Mouse (Mus musculus) embryonic facial prominence, embryonic 15.5 days (tissue): ENCODE results near the gene Myo10. TPM values are rescaled to one million over a fixed set of nuclear protein-coding genes. Genes with fewer than 3 reads are reported as not detected.

Experiments
- ATAC-seq: fragments of 200-750 bp; cut with Nextera tagmentation; 2 replicates; pipeline ENCODE4 v1.8.0; 2017; ENCODE audit warnings: low read depth, moderate TSS enrichment; ENCODE audit not compliant: insufficient number of reproducible peaks, low FRiP score, low TSS enrichment
- H3K27ac ChIP-seq: fragments of 300-500 bp; sonication (generic); replicated peaks from 2 replicates; pipeline ENCODE4 v1.5.1; 2015; ENCODE audit warnings: mild to moderate bottlenecking, inconsistent platforms
- H3K27me3 ChIP-seq: fragments of 300-500 bp; sonication (generic); 2 replicates; pipeline ENCODE4 v1.6.1; 2015; ENCODE audit warnings: inconsistent platforms
- H3K36me3 ChIP-seq: fragments of 300-500 bp; sonication (generic); 2 replicates; pipeline ENCODE4 v1.6.1; 2015; ENCODE audit warnings: mild to moderate bottlenecking, inconsistent platforms
- H3K4me1 ChIP-seq: fragments of 300-500 bp; sonication (generic); 2 replicates; pipeline ENCODE4 v1.6.1; 2015; ENCODE audit warnings: inconsistent platforms
- H3K4me2 ChIP-seq: fragments of 300-500 bp; sonication (generic); replicated peaks from 2 replicates; pipeline ENCODE4 v1.6.1; 2015; ENCODE audit warnings: mild to moderate bottlenecking, inconsistent platforms
- H3K4me3 ChIP-seq: fragments of 300-500 bp; sonication (generic); replicated peaks from 2 replicates; pipeline ENCODE4 v1.5.1; 2015; ENCODE audit warnings: mild to moderate bottlenecking, inconsistent platforms
- H3K9ac ChIP-seq: fragments of 300-500 bp; sonication (generic); 2 replicates; pipeline ENCODE4 v1.6.1; 2015; ENCODE audit warnings: inconsistent platforms
- H3K9me3 ChIP-seq: fragments of 300-500 bp; sonication (generic); replicated peaks from 2 replicates; pipeline ENCODE4 v1.6.1; 2016; ENCODE audit warnings: inconsistent platforms
- WGBS: fragments of 180-500 bp; shearing (Covaris S2); methylation state at CpG from one replicate; pipeline ENCODE4 v1.1.7; 2015; 5-methylcytosine and 5-hydroxymethylcytosine counted together
- polyA plus RNA-seq: library from polyadenylated mRNA; unstranded; fragments of >200 nt; fragmentation: Nextera tagmentation; extraction: Ambion mirVana; gene quantifications from 2 replicates; pipeline ENCODE4 v1.2.1, GENCODE M21; 2015

The Myo10 gene
- polyA plus RNA-seq, 1 experiment from 2014 or later, result 34.0 TPM

GRCm38 (mm10) chr15:25589916-25590315 is 32.4 kb upstream of the Myo10 start:
- no peaks in the 10 kb centered on the region for H3K9me3 ChIP-seq
- 0 out of 2 replicates have a peak, but pooled peaks cover 6% of the 10 kb centered on the region for H3K4me1 ChIP-seq
- WGBS, result 69% methylated on average over 5 of the region's 5 CpGs
- no peak overlapping the region for H3K9ac ChIP-seq
- ATAC-seq, result no peak
- no peak overlapping the region for H3K4me3 ChIP-seq
- no peak overlapping the region for H3K4me2 ChIP-seq
- no peaks in the 10 kb centered on the region for H3K27me3 ChIP-seq
- no peak overlapping the region for H3K27ac ChIP-seq
- no peaks in the 10 kb centered on the region for H3K36me3 ChIP-seq

GRCm38 (mm10) chr15:25590891-25591290 is 31.4 kb upstream of the Myo10 start:
- Histone ChIP-seq H3K4me1 (0 out of 2 replicates have a peak, but pooled peaks cover 6% of the 10 kb centered on the region), H3K9ac (no peak overlapping the region), H3K27me3 (no peaks in the 10 kb centered on the region), H3K9me3 (no peaks in the 10 kb centered on the region), H3K27ac (no peak overlapping the region), H3K36me3 (no peaks in the 10 kb centered on the region), H3K4me2 (no peak overlapping the region), H3K4me3 (no peak overlapping the region)
- 69% methylated on average over 7 of the region's 7 CpGs for WGBS
- ATAC-seq, result no peak

GRCm38 (mm10) chr15:25591964-25592363 is 30.4 kb upstream of the Myo10 start:
- H3K4me1 ChIP-seq, result 0 out of 2 replicates have a peak, but pooled peaks cover 6% of the 10 kb centered on the region
- ATAC-seq, result no peak
- H3K36me3 ChIP-seq, result no peaks in the 10 kb centered on the region
- H3K4me3 ChIP-seq, result no peak overlapping the region
- no peak overlapping the region for H3K9ac ChIP-seq
- no peaks in the 10 kb centered on the region for H3K9me3 ChIP-seq
- WGBS, result 54% methylated on average over 4 of the region's 4 CpGs
- H3K4me2 ChIP-seq, result no peak overlapping the region
- H3K27me3 ChIP-seq, result no peaks in the 10 kb centered on the region
- H3K27ac ChIP-seq, result no peak overlapping the region

- Histone ChIP-seq H3K27ac (no peak overlapping the region), H3K36me3 (no peaks in the 10 kb centered on the region), H3K27me3 (no peaks in the 10 kb centered on the region), H3K4me1 (0 out of 2 replicates have a peak, but pooled peaks cover 6% of the 10 kb centered on the region), H3K9ac (no peak overlapping the region), H3K4me3 (no peak overlapping the region), H3K4me2 (no peak overlapping the region), H3K9me3 (no peaks in the 10 kb centered on the region)
- 71% methylated on average over 7 of the region's 7 CpGs for WGBS
- no peak for ATAC-seq
Observed at GRCm38 (mm10) chr15:25593469-25594150, 28.7 kb upstream of the Myo10 start.

- Histone ChIP-seq H3K4me1 (no peaks in the 10 kb centered on the region), H3K9me3 (no peaks in the 10 kb centered on the region), H3K4me3 (no peak overlapping the region), H3K27me3 (no peaks in the 10 kb centered on the region), H3K27ac (no peak overlapping the region), H3K4me2 (no peak overlapping the region), H3K36me3 (no peaks in the 10 kb centered on the region), H3K9ac (no peak overlapping the region)
- no peak for ATAC-seq
- WGBS, result 83% methylated on average over 5 of the region's 5 CpGs
Observed at GRCm38 (mm10) chr15:25598313-25598712, 24.0 kb upstream of the Myo10 start.

- no peak overlapping the region for H3K27ac ChIP-seq
- WGBS, result 69% methylated on average over 8 of the region's 8 CpGs
- H3K36me3 ChIP-seq, result no peaks in the 10 kb centered on the region
- H3K4me2 ChIP-seq, result no peak overlapping the region
- H3K9me3 ChIP-seq, result no peaks in the 10 kb centered on the region
- H3K9ac ChIP-seq, result no peak overlapping the region
- no peak for ATAC-seq
- H3K27me3 ChIP-seq, result no peaks in the 10 kb centered on the region
- H3K4me3 ChIP-seq, result no peak overlapping the region
- H3K4me1 ChIP-seq, result no peaks in the 10 kb centered on the region
Observed at GRCm38 (mm10) chr15:25602306-25602705, 20.0 kb upstream of the Myo10 start.

GRCm38 (mm10) chr15:25603286-25603685 is 19.0 kb upstream of the Myo10 start:
- Histone ChIP-seq H3K4me3 (no peak overlapping the region), H3K9me3 (no peaks in the 10 kb centered on the region), H3K27ac (no peak overlapping the region), H3K36me3 (no peaks in the 10 kb centered on the region), H3K9ac (no peak overlapping the region), H3K4me1 (no peaks in the 10 kb centered on the region), H3K27me3 (no peaks in the 10 kb centered on the region), H3K4me2 (no peak overlapping the region)
- 25% methylated on average over 6 of the region's 6 CpGs for WGBS
- peak; percentile 54; the same call in 1 of the 2 replicates for ATAC-seq

- H3K9ac ChIP-seq, result no peak overlapping the region
- H3K4me1 ChIP-seq, result no peaks in the 10 kb centered on the region
- H3K4me3 ChIP-seq, result no peak overlapping the region
- no peaks in the 10 kb centered on the region for H3K36me3 ChIP-seq
- H3K27me3 ChIP-seq, result no peaks in the 10 kb centered on the region
- WGBS, result 57% methylated on average over 1 of the region's 1 CpGs
- H3K4me2 ChIP-seq, result no peak overlapping the region
- ATAC-seq, result no peak
- H3K9me3 ChIP-seq, result no peaks in the 10 kb centered on the region
- H3K27ac ChIP-seq, result no peak overlapping the region
Observed at GRCm38 (mm10) chr15:25604231-25604630, 18.1 kb upstream of the Myo10 start.

- no peak for ATAC-seq
- Histone ChIP-seq H3K36me3 (no peaks in the 10 kb centered on the region), H3K9me3 (no peaks in the 10 kb centered on the region), H3K4me1 (no peaks in the 10 kb centered on the region), H3K27me3 (no peaks in the 10 kb centered on the region), H3K27ac (no peak overlapping the region), H3K4me2 (no peak overlapping the region), H3K9ac (no peak overlapping the region), H3K4me3 (no peak overlapping the region)
- WGBS, result 69% methylated on average over 4 of the region's 4 CpGs
Observed at GRCm38 (mm10) chr15:25605376-25605775, 16.9 kb upstream of the Myo10 start.

- Histone ChIP-seq H3K27me3 (no peaks in the 10 kb centered on the region), H3K4me2 (no peak overlapping the region), H3K9ac (no peak overlapping the region), H3K4me1 (no peaks in the 10 kb centered on the region), H3K4me3 (no peak overlapping the region), H3K36me3 (no peaks in the 10 kb centered on the region), H3K27ac (no peak overlapping the region), H3K9me3 (no peaks in the 10 kb centered on the region)
- 83% methylated on average over 3 of the region's 3 CpGs for WGBS
- no peak for ATAC-seq
Observed at GRCm38 (mm10) chr15:25608742-25609141, 13.6 kb upstream of the Myo10 start.

- 77% methylated on average over 10 of the region's 10 CpGs for WGBS
- Histone ChIP-seq H3K9me3 (no peaks in the 10 kb centered on the region), H3K4me3 (no peak overlapping the region), H3K27me3 (no peaks in the 10 kb centered on the region), H3K27ac (no peak overlapping the region), H3K4me2 (no peak overlapping the region), H3K36me3 (no peaks in the 10 kb centered on the region), H3K4me1 (no peaks in the 10 kb centered on the region), H3K9ac (no peak overlapping the region)
- no peak for ATAC-seq
Observed at GRCm38 (mm10) chr15:25609253-25609652, 13.1 kb upstream of the Myo10 start.

GRCm38 (mm10) chr15:25611178-25611577 is 11.1 kb upstream of the Myo10 start:
- H3K4me2 ChIP-seq, result no peak overlapping the region
- no peak overlapping the region for H3K9ac ChIP-seq
- H3K27me3 ChIP-seq, result no peaks in the 10 kb centered on the region
- no peak overlapping the region for H3K27ac ChIP-seq
- no peak for ATAC-seq
- H3K4me3 ChIP-seq, result no peak overlapping the region
- H3K9me3 ChIP-seq, result no peaks in the 10 kb centered on the region
- no peaks in the 10 kb centered on the region for H3K36me3 ChIP-seq
- H3K4me1 ChIP-seq, result no peaks in the 10 kb centered on the region
- WGBS, result 73% methylated on average over 6 of the region's 6 CpGs
